Mouse (Mus musculus): ENCODE data around the gene Sh3gl1.

Gene Sh3gl1

GRCm38 (mm10) chr17:55986030-55986961 is 50.1 kb downstream of the Sh3gl1 start, which contains the start of gene Fsd1:
Gene Fsd1, plus strand, starts transcription at chr17:55986509.
- peak; percentile 88 for DNase-seq

DNA sequence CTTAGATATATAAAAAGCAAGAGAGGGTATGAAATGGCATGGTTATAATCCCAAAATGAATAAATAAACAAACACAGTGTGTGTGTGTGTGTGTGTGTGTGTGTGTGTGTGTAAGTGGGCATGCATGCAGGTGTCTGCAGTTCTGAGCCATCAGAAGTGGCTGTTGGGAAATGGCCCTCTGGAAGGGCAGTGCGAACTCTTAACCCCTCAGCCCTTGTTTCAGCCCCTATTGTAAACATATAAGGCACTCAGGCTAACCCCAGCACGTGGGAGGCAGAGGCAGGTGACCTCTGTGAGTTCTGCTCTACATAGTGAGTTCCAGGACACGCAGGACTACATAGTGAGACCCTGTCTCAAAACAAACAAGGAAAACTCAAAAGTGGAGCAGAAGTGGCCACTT is 59.1 kb downstream of the Sh3gl1 start:
- no peak for DNase-seq

- DNase-seq = peak; percentile 84
Measured at GRCm38 (mm10) chr17:55976255-55976862, 60.1 kb downstream of the Sh3gl1 start.

- DNase-seq = no peak
Measured at GRCm38 (mm10) chr17:55971453-55971852, 65.0 kb downstream of the Sh3gl1 start.

GRCm38 (mm10) chr17:55969966-55970891 is 66.2 kb downstream of the Sh3gl1 start, which contains the start of gene Shd:
Gene Shd, plus strand, starts transcription at chr17:55970467.
- DNase-seq = peak; percentile 82

- DNase-seq = peak; percentile 77
Measured at GRCm38 (mm10) chr17:55969560-55969959, 66.9 kb downstream of the Sh3gl1 start.

DNA sequence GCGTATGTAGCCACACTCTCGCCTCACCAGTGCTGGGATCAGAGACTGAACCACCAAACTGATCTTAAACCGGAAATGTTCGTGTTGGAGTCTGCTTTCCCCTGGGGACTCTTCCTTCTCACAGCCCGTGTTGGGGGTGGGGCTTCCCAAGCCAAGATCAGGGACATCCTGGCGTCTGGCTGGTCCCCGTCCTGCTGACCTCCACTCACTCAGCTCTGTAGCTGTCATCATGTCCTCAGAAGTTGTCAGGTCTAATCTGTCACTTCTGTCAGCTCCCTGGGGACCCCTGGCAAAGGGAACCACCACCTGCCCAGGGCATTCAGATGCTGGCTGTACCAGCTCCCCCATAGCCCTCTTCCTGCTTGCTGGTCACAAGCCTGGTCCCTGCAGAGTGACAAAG is 68.2 kb downstream of the Sh3gl1 start:
- peak; percentile 44 for DNase-seq

GRCm38 (mm10) chr17:55967186-55967585 is 69.2 kb downstream of the Sh3gl1 start:
- no peak for DNase-seq

Measured in retina, postnatal 1 day (tissue).